Mouse (Mus musculus): ENCODE data around the gene Uba1y. TPM values are rescaled to one million over a fixed set of nuclear protein-coding genes. Genes with fewer than 3 reads are reported as not detected.

Uba1y gene
- polyA plus RNA-seq (2012; rRNA removed; ENCODE audit: low replicate concordance), result not detected in 2 replicates

GRCm38 (mm10) chrY:818396-818795, at the start of gene Uba1y:
Gene Uba1y, plus strand, starts transcription at chrY:818649.

GRCm38 (mm10) chrY:797309-797708, 21.1 kb upstream of the Uba1y start, which contains the start of gene Zfy1:
Gene Zfy1, minus strand, starts transcription at chrY:797409.

Other genes starting within 250 kb of the Uba1y start
- gene Zfy1, start 21.2 kb upstream of the Uba1y start, polyA plus RNA-seq (2012; rRNA removed; ENCODE audit: low replicate concordance), result not detected in 2 replicates
- 1.2 and 1.5 TPM in 2 replicates for gene Kdm5d, start 79.1 kb downstream of the Uba1y start, polyA plus RNA-seq (2012; rRNA removed; ENCODE audit: low replicate concordance)
- gene Eif2s3y, start 191.9 kb downstream of the Uba1y start, polyA plus RNA-seq (2012; rRNA removed; ENCODE audit: low replicate concordance), result 1.0 and 1.3 TPM in 2 replicates